Mouse (Mus musculus) liver, adult (tissue): Measurements from ENCODE around the gene Irx5.

Experiments
- GATA4 ChIP-seq: IDR thresholded peaks from 2 replicates; pipeline ENCODE4 v1.6.1; 2014; ENCODE audit warnings: mild to moderate bottlenecking, low read length; ENCODE audit not compliant: insufficient replicate concordance

Irx5 gene

DNA sequence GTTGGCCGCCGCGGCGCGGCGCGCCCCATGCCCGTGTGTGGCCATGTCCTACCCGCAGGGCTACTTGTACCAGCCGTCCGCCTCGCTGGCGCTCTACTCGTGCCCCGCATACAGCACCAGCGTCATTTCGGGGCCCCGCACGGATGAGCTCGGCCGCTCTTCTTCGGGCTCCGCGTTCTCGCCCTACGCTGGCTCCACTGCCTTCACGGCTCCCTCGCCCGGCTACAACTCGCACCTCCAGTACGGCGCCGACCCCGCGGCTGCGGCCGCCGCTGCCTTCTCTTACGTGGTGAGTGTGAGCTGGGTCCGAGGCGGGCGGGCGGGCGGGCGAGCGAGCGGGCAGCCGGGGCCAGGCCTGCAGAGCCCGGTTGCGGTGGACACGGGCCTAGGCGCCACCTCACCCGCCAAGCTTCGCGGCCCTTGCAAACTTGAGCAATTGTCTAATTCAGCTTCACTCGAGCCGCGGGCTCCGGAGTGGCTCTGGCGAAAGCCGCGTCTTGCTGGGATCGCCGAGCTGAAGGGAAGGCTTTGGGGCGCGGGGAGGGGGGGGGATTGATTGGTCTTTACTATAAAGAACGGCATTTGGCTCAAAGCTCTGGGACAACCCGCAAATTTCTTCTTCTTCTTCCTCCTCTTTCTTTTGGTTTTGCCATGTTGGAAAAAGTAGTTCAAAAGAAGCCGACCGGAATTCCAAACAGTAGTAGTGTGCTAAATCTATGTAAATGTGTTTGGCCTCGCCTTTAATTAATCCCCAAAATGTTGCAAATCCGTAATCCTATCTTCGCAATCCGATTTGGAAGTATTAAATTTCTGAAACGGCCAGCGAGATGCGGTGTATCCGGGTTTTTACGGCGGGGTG is 945 bp downstream of the Irx5 start:
- TF ChIP-seq GATA4, result no peak

DNA sequence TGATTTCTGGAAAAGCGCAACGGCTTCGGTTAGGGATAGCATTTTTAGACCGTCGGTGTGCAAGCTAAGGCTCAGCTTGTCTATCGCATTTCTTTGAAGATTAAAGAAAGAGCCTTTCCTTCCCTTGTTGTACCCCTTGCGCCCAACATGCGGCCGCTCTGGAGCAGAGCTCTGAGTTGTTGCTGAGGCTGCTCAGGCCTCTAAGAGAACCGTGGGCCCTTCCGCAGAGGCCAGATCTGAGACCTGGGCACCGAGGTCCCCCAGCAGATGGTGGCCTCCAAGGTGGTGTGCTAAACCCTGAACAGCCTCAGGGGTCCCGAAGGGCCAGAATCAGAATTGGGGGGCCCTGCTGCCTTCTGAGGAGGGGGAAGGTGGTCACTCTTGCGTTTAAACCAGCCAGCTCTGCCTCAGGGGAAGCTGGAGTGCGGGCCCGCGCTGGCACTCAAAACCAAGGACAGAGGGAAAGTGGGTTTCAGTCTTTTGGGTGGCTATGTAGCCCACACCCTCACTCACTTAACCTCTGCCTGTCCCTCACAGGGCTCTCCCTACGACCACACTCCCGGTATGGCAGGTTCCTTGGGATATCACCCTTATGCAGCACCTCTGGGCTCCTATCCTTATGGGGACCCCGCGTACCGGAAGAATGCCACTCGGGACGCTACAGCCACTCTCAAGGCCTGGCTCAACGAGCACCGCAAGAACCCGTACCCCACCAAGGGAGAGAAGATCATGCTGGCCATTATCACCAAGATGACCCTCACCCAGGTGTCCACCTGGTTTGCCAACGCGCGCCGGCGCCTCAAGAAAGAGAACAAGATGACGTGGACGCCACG is 1.8 kb downstream of the Irx5 start:
- no peak for TF ChIP-seq GATA4

DNA sequence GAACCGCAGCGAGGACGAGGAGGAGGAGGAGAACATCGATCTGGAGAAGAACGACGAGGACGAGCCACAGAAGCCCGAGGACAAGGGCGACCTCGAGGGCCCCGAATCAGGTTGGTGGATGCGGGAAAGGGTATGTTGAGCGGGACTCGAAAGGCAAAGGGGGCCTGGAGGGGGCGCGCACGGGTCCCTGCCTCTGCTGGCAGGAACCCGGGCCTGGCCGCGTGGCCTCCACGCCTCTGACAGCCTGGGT is 2.3 kb downstream of the Irx5 start:
- no peak for TF ChIP-seq GATA4

DNA sequence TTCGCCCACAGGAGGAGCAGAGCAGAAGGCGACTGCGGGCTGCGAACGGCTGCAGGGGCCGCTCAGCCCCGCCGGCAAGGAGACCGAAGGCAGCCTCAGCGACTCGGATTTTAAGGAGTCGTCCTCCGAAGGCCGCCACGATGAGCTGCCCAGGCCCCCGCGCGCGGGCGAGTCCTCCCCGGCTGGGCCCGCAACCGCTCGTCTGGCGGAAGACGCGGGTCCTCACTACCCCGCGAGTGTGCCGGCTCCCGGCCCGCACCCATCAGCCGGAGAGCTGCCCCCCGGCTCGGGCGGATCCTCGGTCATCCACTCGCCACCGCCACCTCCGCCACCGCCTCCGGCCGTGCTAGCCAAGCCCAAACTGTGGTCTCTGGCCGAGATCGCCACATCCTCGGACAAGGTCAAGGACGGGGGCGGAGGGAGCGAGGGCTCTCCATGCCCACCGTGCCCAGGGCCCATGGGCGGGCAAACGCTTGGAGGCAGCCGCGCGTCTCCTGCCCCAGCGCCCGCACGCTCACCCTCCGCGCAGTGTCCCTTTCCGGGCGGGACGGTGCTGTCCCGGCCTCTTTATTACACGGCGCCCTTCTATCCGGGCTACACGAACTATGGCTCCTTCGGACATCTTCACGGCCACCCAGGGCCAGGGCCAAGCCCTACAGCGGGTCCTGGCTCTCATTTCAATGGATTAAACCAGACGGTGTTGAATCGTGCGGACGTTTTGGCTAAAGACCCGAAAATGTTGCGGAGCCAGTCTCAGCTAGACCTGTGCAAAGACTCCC is 2.8 kb downstream of the Irx5 start:
- no peak for TF ChIP-seq GATA4

DNA sequence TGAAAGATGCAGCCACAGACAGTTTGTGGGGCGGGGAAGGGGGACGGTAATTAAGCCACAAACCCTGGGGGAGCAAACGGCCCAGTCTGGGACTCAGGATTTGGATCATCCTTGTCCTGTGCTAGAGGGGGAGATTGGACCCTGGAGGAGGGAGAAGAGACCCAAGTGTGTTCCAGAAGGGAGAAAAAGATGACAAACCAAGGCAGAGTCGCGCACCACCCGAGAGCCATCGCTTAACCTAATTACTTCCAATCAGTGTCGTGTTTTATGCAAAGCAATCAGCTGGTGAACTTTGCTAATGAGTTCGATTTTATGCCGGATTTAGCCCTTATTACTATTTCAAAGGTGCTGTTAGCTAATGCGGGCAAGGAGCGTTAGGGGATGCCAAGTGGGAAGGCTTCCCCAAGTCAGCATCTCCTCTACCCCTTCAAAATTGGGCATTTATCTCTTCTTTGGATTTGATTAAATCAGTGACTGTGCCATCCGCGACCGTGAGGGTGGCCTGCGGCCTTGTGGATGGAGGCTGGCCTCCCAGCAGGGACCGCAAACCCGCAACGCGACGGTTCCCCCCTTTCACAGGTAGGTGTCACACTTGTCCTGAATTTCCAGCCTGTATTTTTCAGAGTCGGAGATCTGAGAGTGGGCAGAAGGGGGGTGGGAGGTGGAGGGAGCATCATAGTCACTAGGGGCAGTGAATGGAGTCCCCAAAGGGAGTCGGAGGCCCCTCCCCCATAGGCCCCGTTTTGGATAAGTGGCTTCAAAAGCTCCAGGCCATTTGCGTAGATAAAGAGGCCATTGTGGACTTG is 4.3 kb downstream of the Irx5 start:
- no peak for TF ChIP-seq GATA4

DNA sequence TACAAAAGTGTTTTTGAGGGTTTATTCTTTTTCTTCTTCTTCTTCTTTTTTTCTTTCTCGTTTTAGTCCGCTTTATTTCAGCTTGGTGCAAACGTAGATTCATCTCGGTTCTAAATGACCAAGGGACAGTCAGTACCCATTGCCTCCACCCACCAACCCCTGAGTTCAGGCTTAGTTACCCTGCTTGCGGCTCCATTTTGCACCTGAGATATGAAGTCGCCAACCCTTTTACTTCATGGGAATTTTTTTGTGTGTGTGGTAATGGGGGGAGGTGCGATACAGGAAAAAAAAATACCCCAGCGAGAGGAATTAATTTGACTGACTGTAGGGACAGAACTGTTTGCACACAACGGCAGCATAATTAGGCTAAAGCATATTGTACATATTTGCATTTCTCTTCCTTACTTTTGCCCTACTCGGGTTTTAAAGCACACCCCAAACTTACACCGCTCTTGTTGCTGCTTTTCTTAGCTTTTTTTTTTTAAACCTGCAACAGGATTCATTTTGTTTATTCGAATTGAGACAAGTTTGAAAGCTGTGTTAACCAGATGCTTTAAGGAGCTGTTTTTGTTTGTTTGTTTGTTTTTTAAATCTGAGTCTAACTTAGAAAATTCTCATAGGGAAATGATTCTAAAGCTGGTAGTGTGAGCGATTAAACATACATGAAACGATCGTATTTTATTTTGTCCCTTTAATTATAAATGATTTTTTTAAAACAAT is 5.1 kb downstream of the Irx5 start:
- TF ChIP-seq GATA4, result no peak

DNA sequence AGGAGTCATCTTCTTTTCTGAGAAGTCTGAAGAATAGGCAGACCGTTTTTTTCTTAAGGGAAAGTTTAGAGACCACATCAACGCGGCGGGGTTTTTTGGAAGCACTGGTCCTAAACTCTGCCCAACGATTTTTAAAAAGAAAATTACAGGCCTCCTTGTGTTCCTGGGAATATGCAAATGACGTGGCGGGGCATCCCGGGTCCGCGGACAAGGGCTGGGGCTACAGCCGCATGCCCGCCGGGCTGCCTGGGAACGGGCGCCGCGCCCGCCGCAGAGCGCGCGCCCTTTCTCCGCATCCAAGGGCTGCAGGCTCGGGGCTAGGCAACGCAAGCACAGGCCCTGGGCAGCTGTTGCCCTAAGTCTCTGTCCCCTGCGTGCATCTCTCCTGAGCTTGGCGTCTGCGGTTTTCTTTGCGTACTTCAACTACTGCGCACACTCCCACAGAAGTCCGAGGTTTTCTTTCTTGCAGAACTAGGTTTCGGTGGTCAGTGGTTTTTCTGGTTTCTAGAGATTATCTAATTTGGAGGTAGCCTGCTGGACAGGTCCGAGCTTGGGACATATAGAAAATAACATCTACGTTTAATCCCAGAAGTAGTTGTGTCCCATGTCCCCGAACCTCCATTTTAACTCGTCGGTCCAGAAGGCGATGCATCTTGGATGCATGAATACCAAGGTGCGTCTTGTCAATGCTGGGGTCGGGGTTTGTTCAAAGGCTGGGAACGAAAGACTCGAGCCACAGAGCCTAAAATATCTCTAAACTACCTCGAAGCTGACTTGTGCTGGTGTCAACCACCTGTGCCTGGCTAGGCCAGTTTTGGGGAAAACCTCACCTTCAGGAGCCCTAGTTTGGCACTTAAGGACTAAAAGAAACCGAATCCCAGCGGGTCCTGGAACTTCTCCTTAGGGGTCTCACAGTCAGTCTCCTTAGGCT is 6.1 kb downstream of the Irx5 start:
- TF ChIP-seq GATA4, result no peak

DNA sequence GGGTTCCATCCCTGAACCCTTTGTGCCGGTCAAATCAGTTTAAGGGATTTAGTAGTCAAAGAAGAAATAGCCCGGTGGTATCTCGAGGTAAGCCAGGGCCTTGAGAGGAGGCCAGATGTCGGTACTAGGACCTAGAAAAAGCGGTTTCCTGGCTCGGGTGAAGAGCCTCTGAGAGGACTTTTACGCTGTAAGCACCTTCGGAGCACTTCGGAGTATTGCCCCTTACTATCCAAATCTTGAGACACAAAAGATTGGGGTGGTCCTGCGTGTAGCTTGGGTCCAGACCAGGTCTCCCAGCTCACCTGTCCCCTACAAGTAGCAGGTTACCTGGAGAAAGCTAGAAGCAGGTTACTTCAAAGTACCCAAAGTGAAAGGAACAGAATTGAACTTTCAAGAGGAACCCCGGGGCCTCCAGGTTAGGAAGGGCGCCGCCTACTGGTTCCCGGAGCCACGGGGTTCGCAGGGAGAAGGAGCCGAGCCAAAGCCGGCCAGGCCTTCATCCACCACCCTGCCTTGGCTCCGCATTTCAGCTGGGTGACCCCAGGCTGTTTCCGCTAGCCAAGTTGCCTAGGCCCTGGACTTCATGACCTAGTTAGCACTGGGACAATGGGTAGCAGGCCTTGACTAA is 6.8 kb downstream of the Irx5 start:
- no peak for TF ChIP-seq GATA4

DNA sequence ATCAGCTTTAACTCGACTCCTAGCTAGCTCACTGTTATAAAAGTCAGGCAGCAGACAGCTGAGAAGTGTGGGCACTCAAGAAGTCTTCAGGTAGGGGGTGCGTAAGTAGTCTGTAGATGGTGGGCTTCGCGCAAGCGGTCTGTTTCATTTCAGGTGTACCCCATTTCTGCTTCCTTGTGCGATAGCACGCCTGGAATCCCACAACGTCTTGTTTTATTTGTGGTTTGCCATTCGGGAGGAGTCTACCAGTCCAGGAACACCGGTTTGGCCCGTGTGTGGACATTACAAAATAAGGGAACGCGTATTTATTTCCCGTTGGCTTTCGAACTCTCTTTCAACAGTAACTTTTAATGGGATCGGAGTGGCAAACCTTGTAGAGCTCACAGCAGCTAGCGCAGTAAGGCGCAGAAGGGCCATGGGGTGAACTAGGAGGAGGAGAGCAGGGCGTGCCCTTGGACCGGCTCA is 7.4 kb downstream of the Irx5 start:
- no peak for TF ChIP-seq GATA4

DNA sequence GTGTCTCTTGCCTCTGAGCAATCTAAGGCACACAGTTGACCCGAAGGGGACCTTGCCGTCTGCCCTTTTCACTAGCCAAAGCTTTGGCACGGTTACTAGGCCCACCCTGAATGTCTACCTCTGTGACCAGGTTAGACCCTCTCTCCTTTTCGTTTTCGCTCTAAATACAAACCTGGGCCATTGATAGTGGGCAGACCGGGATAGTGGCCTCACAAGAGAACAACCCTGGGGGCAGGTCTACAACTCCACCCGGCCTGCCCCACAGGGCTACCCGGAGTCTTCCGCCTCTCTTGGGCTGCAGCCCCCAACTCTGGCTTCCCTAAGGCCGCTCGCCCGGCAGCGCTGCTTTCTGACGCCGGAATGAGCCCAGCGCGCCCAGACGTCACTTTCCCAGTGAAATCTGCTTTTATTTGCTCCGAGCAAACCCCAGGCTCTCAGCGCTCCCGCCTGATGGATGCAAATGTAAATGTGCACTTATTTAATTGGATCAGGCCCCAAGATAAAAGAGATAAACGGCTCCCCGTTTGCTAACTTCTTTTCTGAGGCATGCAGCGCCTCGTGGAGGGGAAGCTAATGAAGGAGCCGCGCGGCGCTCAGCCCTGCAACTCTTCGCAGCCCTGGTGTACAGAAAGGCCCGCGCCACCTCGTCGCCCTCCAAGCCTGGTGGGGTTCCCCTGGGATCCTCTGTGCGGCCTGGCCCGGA is 8.0 kb downstream of the Irx5 start:
- no peak for TF ChIP-seq GATA4

DNA sequence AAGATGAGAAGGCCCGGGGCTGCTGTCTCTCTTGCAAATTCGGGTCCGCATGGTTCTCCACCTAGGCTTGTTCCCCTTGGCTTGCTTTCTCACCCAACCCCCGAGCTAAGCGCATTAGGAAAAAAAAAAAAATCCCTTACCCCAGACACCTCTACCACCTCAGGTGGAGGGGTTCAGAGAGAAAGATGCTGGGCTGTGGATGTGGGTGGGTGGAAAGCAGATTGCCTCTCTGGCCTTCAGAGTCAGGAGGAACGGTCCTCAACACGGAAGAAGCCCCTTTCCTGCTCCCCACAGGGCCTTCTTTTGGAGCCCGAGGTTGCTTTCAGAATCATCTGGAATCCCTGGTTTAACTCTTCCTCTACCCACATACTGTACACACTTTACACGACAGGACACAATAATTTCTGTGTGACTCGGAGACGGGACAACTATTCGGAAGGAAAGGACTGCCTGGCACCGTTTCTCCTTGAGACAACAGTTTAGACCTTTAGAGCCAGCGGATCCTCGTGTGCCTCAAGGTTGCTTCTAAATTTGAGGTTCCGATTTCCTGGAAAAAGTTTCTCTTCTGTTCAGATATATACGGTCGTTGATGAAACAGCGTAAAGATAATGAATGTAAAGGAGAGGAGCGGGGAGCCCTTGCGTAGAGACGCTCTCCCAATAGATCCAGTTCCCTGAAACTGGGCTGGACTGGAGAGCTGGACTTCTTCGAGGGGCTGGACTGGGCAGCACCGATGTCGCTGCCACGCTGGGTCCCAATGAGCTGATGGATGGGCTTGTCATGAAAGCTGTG is 8.7 kb downstream of the Irx5 start:
- no peak for TF ChIP-seq GATA4
